ENCODE assay signal across 19 mouse cellular contexts in the genomic region with DNA sequence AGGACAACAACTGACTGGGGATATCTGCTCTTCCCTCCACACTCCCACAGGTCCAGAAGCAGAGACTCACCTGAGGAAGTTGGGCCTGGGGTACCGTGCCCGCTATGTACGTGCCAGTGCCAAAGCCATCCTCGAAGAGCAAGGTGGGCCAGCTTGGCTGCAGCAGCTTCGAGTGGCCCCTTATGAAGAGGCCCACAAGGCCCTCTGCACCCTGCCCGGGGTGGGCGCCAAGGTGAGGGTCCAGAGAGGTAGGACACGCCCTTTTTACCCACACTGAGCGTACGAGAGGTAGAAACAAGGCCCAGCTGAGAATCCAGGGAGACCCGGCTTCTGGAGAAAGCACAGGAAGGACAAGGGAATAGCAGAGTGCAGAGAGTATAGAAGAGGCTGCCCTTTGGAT.
"Had no signal": no experiment of that assay in that cellular context is flagged by ENCODE, and none has a peak within 500 bp of the region (broad histone marks: within the 10 kb centered on the region; RNA-seq: fewer than 3 reads in every experiment).

No protein-coding gene starts in this region.

- H3K4me2 ChIP-seq: lung, embryonic 15.5 days; midbrain, embryonic 12.5 days; neural tube, embryonic 13.5 days; neural tube, embryonic 15.5 days had no signal

- H3K27me3 ChIP-seq: lung, embryonic 15.5 days; megakaryocyte, embryonic 14.5 days; midbrain, embryonic 12.5 days; neural tube, embryonic 13.5 days; neural tube, embryonic 15.5 days had no signal

- H3K9ac ChIP-seq: liver, embryonic 14.5 days; lung, embryonic 15.5 days; midbrain, embryonic 12.5 days; neural tube, embryonic 13.5 days; neural tube, embryonic 15.5 days had no signal

- H3K27ac ChIP-seq: liver, embryonic 14.5 days; midbrain, embryonic 12.5 days; neural tube, embryonic 13.5 days; neural tube, embryonic 15.5 days had no signal

- H3K4me3 ChIP-seq: lung, embryonic 15.5 days; megakaryocyte, embryonic 14.5 days; midbrain, embryonic 12.5 days; neural tube, embryonic 13.5 days; neural tube, embryonic 15.5 days had no signal

- DNase-seq: lung, adult 2 months; lung, postnatal 14 days; lung, postnatal 36 days; midbrain, embryonic 14.5 days; retina, postnatal 1 day; right cerebral cortex, adult 18-20 months; right cerebral cortex, postnatal 25 days; right cerebral cortex, postnatal 4 days; spleen, adult 18-20 months; thymus, adult 18-20 months; thymus, postnatal 14 days; thymus, postnatal 36 days had no signal

- ATAC-seq: lung, postnatal 0 days had no signal

- H3K9me3 ChIP-seq: lung, embryonic 15.5 days; megakaryocyte, embryonic 14.5 days; midbrain, embryonic 12.5 days; neural tube, embryonic 13.5 days; neural tube, embryonic 15.5 days had no signal
